Mouse (Mus musculus): ENCODE measurements around the gene Sh3bp4. TPM values are rescaled to one million over a fixed set of nuclear protein-coding genes. Genes with fewer than 3 reads are reported as not detected.

Gene Sh3bp4
- polyA plus RNA-seq, 1 experiment from 2014 or later: 18.0 TPM

DNA sequence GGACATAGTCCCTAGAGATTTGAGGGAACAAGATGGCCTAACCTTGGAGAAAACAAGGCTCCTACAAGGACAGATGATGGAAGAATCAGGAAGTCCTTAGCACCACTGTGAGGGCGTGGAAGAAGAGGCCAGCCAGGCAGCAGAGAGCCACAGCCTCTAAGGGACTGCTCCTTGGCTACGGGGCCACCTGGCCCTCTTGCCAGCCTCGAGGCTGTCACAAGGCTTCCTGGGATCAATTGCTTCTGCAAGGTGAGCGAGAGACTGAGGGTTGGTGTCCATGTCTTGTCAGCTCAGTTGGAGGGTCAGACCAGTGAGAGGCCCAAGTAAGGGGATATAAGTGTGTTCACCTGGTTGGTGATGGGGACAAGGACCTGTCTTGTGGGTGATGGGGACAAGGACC, 63.5 kb downstream of the Sh3bp4 start:
- Histone ChIP-seq H3K27ac (ENCODE audit: low read depth, low read length) (no peak overlapping the region), H3K36me3 (ENCODE audit: control insufficient read depth, insufficient read depth, low read length) (no peaks in the 10 kb centered on the region), H3K4me2 (replicated peaks; ENCODE audit: low read depth, low read length) (no peak overlapping the region), H3K4me1 (replicated peaks; ENCODE audit: control insufficient read depth, insufficient read depth, low read length) (no peaks in the 10 kb centered on the region; the same call in 1 of the 2 replicates), H3K27me3 (ENCODE audit: control insufficient read depth, insufficient read depth, low read length) (no peaks in the 10 kb centered on the region), H3K9ac (ENCODE audit: low read depth, low read length) (no peak overlapping the region), H3K4me3 (ENCODE audit: low read depth, low read length) (no peak overlapping the region), H3K9me3 (ENCODE audit: control insufficient read depth, low read length) (no peaks in the 10 kb centered on the region)
- DNase-seq (ENCODE audit: low spot score) (no peak), ATAC-seq (ENCODE audit: low FRiP score) (no peak)
- 94% methylated on average over 4 of the region's 4 CpGs for WGBS

DNA sequence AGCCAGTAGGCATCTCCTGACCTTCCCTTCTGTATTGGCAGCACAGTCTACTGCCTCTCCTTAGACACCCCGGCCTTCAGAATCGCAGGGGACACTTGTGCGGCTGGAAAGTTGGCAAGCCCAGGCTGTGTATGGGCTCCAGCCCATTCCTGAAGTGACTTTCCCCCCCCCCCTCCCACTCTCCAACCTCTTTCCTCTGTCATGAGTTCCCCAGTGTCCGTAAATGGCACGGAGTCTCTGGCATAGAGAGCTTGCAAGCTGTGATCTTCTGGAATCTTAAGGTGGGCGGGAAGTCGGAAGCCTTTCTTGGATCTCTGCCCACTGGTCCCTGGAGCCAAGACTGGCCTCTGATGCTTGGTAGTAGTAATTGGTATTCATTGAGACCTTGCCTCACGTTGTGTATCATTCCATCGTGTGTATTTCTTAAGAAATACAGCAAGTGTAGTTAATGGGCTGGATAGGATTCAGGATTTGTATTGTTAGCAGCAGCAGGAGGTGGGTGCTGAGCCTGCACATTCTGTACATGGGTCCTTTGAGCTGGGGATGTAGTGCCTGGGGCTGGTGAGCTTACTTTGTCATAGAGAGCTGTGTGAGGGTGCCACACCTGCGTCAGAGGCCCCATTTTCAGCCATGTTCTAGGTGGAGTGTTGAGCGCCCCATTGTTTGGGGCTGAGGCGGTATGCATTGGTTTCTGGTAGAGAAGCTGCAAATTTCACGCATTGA, 66.0 kb downstream of the Sh3bp4 start:
- Histone ChIP-seq H3K36me3 (ENCODE audit: control insufficient read depth, insufficient read depth, low read length) (no peaks in the 10 kb centered on the region; the same call in 1 of the 2 replicates), H3K4me3 (ENCODE audit: low read depth, low read length) (no peak overlapping the region), H3K4me2 (replicated peaks; ENCODE audit: low read depth, low read length) (no peak overlapping the region), H3K9ac (ENCODE audit: low read depth, low read length) (no peak overlapping the region), H3K27ac (ENCODE audit: low read depth, low read length) (no peak overlapping the region), H3K9me3 (ENCODE audit: control insufficient read depth, low read length) (no peaks in the 10 kb centered on the region), H3K27me3 (ENCODE audit: control insufficient read depth, insufficient read depth, low read length) (no peaks in the 10 kb centered on the region), H3K4me1 (replicated peaks; ENCODE audit: control insufficient read depth, insufficient read depth, low read length) (no peaks in the 10 kb centered on the region; the same call in 1 of the 2 replicates)
- ATAC-seq (ENCODE audit: low FRiP score) (no peak), DNase-seq (ENCODE audit: low spot score) (no peak)
- WGBS: 81% methylated on average over 13 of the region's 13 CpGs

DNA sequence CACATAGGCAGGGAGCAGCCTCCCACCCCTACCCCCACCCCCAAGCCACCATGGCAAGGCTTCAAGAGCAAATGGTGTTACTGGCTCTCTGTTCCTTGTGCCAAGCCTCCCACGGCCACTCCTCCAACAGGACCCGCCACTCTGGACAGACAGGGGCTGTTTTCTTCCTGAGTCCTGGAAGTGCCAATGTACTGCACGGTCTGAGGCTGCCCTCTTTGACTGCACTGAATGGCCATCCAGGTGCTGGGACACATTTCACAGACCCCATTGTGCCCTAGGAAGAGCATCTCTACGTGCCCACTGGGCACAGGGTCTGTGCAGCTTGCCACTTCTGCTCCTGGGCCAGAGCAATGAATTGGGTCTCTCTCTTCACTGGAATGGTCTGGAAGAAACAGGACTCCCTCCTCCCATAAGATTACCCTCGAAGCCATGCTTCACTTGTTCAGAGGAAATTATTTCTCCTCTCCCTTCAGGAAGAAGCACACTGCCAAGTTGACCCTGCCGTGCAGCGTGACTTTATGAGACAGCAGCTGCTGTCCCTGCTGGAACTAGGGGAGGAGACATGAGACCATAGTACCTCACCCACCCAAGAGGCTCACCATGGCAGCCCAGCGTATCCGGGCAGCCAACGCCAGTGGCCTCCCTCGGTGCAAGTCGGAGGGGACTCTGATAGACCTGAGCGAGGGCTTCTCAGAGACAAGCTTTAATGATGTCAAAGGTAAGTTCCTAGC, 67.0 kb downstream of the Sh3bp4 start:
- no peak overlapping the region for H3K4me2 ChIP-seq (replicated peaks; ENCODE audit: low read depth, low read length)
- H3K27ac ChIP-seq (ENCODE audit: low read depth, low read length): no peak overlapping the region
- H3K4me3 ChIP-seq (ENCODE audit: low read depth, low read length): no peak overlapping the region
- no peak for DNase-seq (ENCODE audit: low spot score)
- no peaks in the 10 kb centered on the region for H3K9me3 ChIP-seq (ENCODE audit: control insufficient read depth, low read length)
- no peak for ATAC-seq (ENCODE audit: low FRiP score)
- 87% methylated on average over 13 of the region's 13 CpGs for WGBS
- H3K9ac ChIP-seq (ENCODE audit: low read depth, low read length): no peak overlapping the region
- H3K4me1 ChIP-seq (replicated peaks; ENCODE audit: control insufficient read depth, insufficient read depth, low read length): no peaks in the 10 kb centered on the region
- no peaks in the 10 kb centered on the region for H3K27me3 ChIP-seq (ENCODE audit: control insufficient read depth, insufficient read depth, low read length)
- no peaks in the 10 kb centered on the region; the same call in 1 of the 2 replicates for H3K36me3 ChIP-seq (ENCODE audit: control insufficient read depth, insufficient read depth, low read length)

DNA sequence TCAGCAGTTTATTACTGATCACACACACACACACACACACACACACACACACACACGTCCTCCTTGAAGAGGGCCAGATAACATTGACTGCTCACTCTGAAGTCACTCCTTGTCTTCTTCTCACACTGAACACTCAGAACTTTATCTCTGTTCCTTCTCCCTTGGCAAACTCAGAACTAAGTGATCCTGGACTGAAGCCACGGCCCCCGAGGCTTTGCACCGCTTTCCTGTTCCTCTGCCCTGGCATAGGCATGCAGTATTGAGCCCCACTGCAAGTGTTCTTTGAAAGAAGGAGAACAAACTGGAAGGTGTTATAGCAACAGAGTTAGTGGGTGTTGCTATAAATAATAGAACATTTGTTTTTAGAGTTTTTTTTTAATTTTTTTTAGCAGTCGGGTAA, 68.1 kb downstream of the Sh3bp4 start:
- 84% methylated on average over 5 of the region's 5 CpGs for WGBS
- Histone ChIP-seq H3K4me3 (ENCODE audit: low read depth, low read length) (no peak overlapping the region), H3K27me3 (ENCODE audit: control insufficient read depth, insufficient read depth, low read length) (no peaks in the 10 kb centered on the region), H3K4me2 (replicated peaks; ENCODE audit: low read depth, low read length) (no peak overlapping the region), H3K4me1 (replicated peaks; ENCODE audit: control insufficient read depth, insufficient read depth, low read length) (no peaks in the 10 kb centered on the region), H3K36me3 (ENCODE audit: control insufficient read depth, insufficient read depth, low read length) (no peaks in the 10 kb centered on the region; the same call in 1 of the 2 replicates), H3K27ac (ENCODE audit: low read depth, low read length) (no peak overlapping the region), H3K9me3 (ENCODE audit: control insufficient read depth, low read length) (no peaks in the 10 kb centered on the region), H3K9ac (ENCODE audit: low read depth, low read length) (no peak overlapping the region)
- ATAC-seq (ENCODE audit: low FRiP score) (no peak), DNase-seq (ENCODE audit: low spot score) (no peak)

DNA sequence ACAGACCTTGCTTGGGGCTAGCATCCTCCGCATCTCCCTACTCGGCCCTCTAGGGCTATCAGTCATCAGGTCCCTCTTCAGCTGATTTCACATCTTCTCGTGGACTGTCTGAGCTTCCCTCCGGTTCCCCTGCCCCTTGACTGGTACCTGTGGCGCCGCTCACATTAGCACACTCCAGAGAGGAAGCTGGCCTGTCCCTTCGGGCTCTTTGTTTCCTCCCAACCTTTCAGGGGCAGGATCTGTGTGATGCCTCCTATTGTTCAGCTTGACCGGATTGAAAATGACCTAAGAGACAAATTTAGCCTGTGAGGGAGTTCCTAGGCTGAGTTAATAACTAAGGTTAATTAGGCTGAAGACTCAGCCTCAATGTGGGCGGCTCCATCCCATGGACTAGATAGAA, 69.9 kb downstream of the Sh3bp4 start:
- ATAC-seq (ENCODE audit: low FRiP score): no peak
- Histone ChIP-seq H3K4me1 (replicated peaks; ENCODE audit: control insufficient read depth, insufficient read depth, low read length) (no peaks in the 10 kb centered on the region), H3K9ac (ENCODE audit: low read depth, low read length) (no peak overlapping the region), H3K36me3 (ENCODE audit: control insufficient read depth, insufficient read depth, low read length) (peaks cover 6% of the 10 kb centered on the region; the same call in 1 of the 2 replicates), H3K27ac (ENCODE audit: low read depth, low read length) (no peak overlapping the region), H3K4me3 (ENCODE audit: low read depth, low read length) (no peak overlapping the region), H3K27me3 (ENCODE audit: control insufficient read depth, insufficient read depth, low read length) (no peaks in the 10 kb centered on the region), H3K4me2 (replicated peaks; ENCODE audit: low read depth, low read length) (no peak overlapping the region), H3K9me3 (ENCODE audit: control insufficient read depth, low read length) (no peaks in the 10 kb centered on the region)
- DNase-seq (ENCODE audit: low spot score): no peak
- 89% methylated on average over 9 of the region's 9 CpGs for WGBS

DNA sequence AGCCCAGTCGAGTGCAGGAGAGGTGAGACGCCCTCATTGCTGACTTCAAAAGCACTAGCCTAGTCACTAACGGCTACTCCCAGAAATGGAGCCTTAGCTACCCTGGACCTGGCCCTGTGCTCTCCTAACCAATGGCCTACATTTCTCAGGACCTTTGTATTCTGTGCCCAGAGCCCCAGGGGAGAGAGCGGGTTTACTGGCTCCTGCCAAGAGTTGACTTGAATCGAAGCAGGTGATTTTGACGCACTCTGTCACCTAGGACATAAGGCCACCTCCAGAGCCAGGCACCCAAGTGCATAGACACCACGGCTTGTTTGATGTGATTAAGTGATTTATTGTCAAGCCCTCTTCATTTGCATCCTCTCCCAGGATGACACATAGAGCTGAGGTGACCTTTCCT, 80.9 kb downstream of the Sh3bp4 start:
- DNase-seq (ENCODE audit: low spot score) (no peak), ATAC-seq (ENCODE audit: low FRiP score) (no peak)
- no peak overlapping the region for H3K27ac ChIP-seq (ENCODE audit: low read depth, low read length)
- WGBS: 84% methylated on average over 7 of the region's 7 CpGs
- no peaks in the 10 kb centered on the region for H3K27me3 ChIP-seq (ENCODE audit: control insufficient read depth, insufficient read depth, low read length)
- H3K36me3 ChIP-seq (ENCODE audit: control insufficient read depth, insufficient read depth, low read length): no peaks in the 10 kb centered on the region; the same call in 1 of the 2 replicates
- no peaks in the 10 kb centered on the region for H3K4me1 ChIP-seq (replicated peaks; ENCODE audit: control insufficient read depth, insufficient read depth, low read length)
- H3K4me3 ChIP-seq (ENCODE audit: low read depth, low read length): no peak overlapping the region
- H3K9me3 ChIP-seq (ENCODE audit: control insufficient read depth, low read length): no peaks in the 10 kb centered on the region
- H3K4me2 ChIP-seq (replicated peaks; ENCODE audit: low read depth, low read length): no peak overlapping the region
- no peak overlapping the region for H3K9ac ChIP-seq (ENCODE audit: low read depth, low read length)

DNA sequence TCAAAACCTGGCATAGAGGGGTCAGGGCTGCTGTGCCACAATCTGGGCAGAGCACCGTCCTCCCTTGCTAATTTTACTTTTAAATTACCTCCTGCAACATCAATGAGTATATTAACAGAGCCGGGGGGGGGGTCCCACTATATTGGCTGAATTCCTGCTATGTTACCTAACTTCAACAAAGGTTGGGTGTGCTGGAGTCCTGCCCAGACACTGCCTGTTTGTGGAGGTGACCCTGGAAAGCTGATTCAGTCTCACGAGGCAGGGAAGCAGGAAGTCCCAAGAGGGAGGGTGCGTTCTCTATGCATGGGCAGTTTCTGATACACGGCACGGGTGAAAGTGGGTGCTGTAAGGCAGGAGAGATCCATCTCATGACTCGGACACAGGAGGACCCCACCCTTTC, 82.4 kb downstream of the Sh3bp4 start:
- Histone ChIP-seq H3K4me3 (ENCODE audit: low read depth, low read length) (no peak overlapping the region), H3K9me3 (ENCODE audit: control insufficient read depth, low read length) (no peaks in the 10 kb centered on the region), H3K4me1 (replicated peaks; ENCODE audit: control insufficient read depth, insufficient read depth, low read length) (no peaks in the 10 kb centered on the region), H3K4me2 (replicated peaks; ENCODE audit: low read depth, low read length) (no peak overlapping the region), H3K36me3 (ENCODE audit: control insufficient read depth, insufficient read depth, low read length) (no peaks in the 10 kb centered on the region; the same call in 1 of the 2 replicates), H3K27me3 (ENCODE audit: control insufficient read depth, insufficient read depth, low read length) (no peaks in the 10 kb centered on the region), H3K9ac (ENCODE audit: low read depth, low read length) (no peak overlapping the region), H3K27ac (ENCODE audit: low read depth, low read length) (no peak overlapping the region)
- DNase-seq (ENCODE audit: low spot score) (no peak), ATAC-seq (ENCODE audit: low FRiP score) (no peak)
- 91% methylated on average over 7 of the region's 7 CpGs for WGBS

DNA sequence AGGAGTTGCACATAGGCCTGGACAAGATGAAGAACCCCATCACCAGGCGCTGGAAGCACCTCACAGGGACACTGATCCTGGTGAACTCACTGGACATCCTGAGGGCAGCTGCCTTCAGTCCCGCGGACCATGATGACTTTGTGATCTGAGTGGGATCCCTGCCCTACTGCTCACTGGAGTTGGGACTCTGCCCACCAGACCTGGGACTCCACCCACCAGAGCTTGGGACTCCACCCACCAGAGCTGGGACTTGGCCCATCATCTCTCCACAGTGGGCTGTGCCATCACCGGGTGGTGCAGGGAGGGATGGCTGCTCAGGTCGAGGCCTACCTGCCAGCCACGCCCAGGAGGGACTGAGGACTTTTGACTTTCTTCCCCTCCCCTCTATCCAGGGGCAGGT, 83.0 kb downstream of the Sh3bp4 start:
- H3K9ac ChIP-seq (ENCODE audit: low read depth, low read length): no peak overlapping the region
- DNase-seq (ENCODE audit: low spot score) (no peak), ATAC-seq (ENCODE audit: low FRiP score) (no peak)
- peaks cover 2% of the 10 kb centered on the region; the same call in 1 of the 2 replicates for H3K36me3 ChIP-seq (ENCODE audit: control insufficient read depth, insufficient read depth, low read length)
- WGBS: 89% methylated on average over 6 of the region's 6 CpGs
- H3K4me2 ChIP-seq (replicated peaks; ENCODE audit: low read depth, low read length): no peak overlapping the region
- H3K27me3 ChIP-seq (ENCODE audit: control insufficient read depth, insufficient read depth, low read length): no peaks in the 10 kb centered on the region
- H3K9me3 ChIP-seq (ENCODE audit: control insufficient read depth, low read length): no peaks in the 10 kb centered on the region
- no peak overlapping the region for H3K4me3 ChIP-seq (ENCODE audit: low read depth, low read length)
- no peak overlapping the region for H3K27ac ChIP-seq (ENCODE audit: low read depth, low read length)
- H3K4me1 ChIP-seq (replicated peaks; ENCODE audit: control insufficient read depth, insufficient read depth, low read length): no peaks in the 10 kb centered on the region

DNA sequence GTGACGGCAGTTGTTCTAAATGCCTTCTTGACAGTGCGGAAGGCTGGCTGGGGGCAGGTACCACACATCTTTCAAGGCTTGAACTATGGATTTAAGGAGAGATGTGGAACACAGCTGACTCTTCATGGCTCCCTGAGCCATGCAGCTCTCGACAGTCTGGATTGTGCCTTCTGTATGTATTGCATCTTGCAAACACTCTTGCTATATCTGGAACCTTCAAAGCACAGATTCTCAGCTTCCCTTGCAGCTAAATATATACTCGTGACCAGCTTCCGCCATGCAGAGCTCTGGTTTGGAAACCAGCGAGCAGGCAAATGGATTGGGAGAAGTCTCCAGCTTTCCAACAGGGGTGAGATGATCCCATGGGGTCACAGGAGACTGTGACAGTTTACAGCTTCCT, 93.3 kb downstream of the Sh3bp4 start:
- ATAC-seq (ENCODE audit: low FRiP score): no peak
- Histone ChIP-seq H3K4me3 (ENCODE audit: low read depth, low read length) (no peak overlapping the region), H3K27ac (ENCODE audit: low read depth, low read length) (no peak overlapping the region)

More for the DNA sequence above, 93.3 kb downstream of the Sh3bp4 start:
- no peaks in the 10 kb centered on the region for H3K9me3 ChIP-seq (ENCODE audit: control insufficient read depth, low read length)
- DNase-seq (ENCODE audit: low spot score): no peak
- H3K9ac ChIP-seq (ENCODE audit: low read depth, low read length): no peak overlapping the region
- no peaks in the 10 kb centered on the region for H3K36me3 ChIP-seq (ENCODE audit: control insufficient read depth, insufficient read depth, low read length)
- WGBS: 91% methylated on average over 6 of the region's 6 CpGs
- H3K27me3 ChIP-seq (ENCODE audit: control insufficient read depth, insufficient read depth, low read length): no peaks in the 10 kb centered on the region
- H3K4me2 ChIP-seq (replicated peaks; ENCODE audit: low read depth, low read length): no peak overlapping the region
- H3K4me1 ChIP-seq (replicated peaks; ENCODE audit: control insufficient read depth, insufficient read depth, low read length): no peaks in the 10 kb centered on the region

Measured in hindbrain, embryonic 11.5 days (tissue).